Mouse (Mus musculus) spleen, postnatal 10 days (tissue): Measurements from ENCODE around the gene Sox30.
A peak's percentile ranks its signal among the peaks of the same experiment; 100 is the strongest.

Experiments used
- DNase-seq, 2 experiments: peaks; one replicate each; pipeline ENCODE4 v3.0.0; 2021 to 2022; ENCODE audit warnings: low spot score in 2 of 2

The Sox30 gene

GRCm38 (mm10) chr11:46055896-46056769 is 76.0 kb downstream of the Sox30 start, which contains the start of gene Adam19:
Gene Adam19, plus strand, starts transcription at chr11:46055992.
- DNase-seq, result peak; percentile 58 to 69

GRCm38 (mm10) chr11:46056770-46057411 is 76.8 kb downstream of the Sox30 start:
- DNase-seq, result no peak

- DNase-seq, result no peak
Measured at GRCm38 (mm10) chr11:46058011-46058410, 77.9 kb downstream of the Sox30 start.

- DNase-seq, result no peak
Measured at GRCm38 (mm10) chr11:46058916-46059315, 78.8 kb downstream of the Sox30 start.

DNA sequence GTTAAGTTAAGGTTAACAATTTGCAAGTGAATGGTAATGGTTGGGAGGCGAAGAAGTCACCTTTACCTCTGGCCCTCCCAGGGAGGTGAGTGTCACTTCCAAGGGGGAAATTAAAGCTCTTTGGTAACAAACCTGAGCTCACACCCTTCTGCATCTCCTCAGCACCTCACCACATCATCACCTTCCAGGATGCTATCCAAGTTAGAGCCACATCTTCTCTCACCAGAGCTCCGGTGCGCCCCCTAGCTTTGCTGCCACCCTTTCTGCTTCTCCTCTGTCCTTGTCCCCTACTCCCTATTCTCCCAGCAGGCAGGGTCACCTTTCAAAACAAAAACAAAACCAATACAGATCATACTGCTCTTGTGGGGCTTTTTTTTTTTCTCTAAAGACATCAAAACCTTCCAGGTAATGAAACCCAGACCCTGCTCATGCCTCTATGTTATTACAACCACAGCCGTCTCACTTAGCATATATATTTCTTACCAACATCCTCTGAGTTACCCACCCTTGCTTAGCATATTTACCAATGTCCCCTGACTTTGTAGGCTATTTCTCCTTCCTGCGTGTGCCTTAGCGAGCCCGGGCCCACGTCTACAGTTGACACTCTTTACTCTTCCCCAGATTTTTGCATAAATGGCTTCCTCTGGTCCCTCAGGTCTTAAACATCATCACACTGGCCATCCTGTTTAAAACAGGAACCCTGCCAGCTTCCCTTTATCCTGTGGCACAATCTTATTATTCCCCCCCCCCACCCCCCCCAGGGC is 80.0 kb downstream of the Sox30 start:
- DNase-seq, result peak in 1 of 2 experiments; percentile 60

DNA sequence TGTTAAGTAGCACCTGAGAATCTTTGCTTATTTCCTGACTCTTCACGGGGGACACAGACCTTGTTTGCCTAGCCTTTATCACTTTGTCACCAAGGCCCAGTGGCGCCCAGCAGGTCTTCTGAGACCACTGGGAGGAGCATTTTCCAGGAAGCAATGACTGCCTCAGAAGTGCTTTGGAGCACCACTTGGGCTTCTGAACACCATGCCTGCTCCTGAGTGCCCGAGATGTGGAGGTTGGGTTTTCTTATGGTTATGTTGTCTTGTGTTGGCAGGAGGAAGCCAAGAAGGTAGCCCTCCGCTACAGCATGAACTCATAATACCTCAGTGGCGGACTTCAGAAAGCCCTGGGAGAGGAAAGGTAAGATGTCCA is 80.5 kb downstream of the Sox30 start:
- DNase-seq, result no peak

- no peak for DNase-seq
Measured at GRCm38 (mm10) chr11:46061776-46062445, 81.8 kb downstream of the Sox30 start.

- DNase-seq, result no peak
Measured at GRCm38 (mm10) chr11:46062569-46062968, 82.5 kb downstream of the Sox30 start.

GRCm38 (mm10) chr11:46062993-46063731 is 83.1 kb downstream of the Sox30 start:
- DNase-seq, result peak in 1 of 2 experiments; percentile 47

DNA sequence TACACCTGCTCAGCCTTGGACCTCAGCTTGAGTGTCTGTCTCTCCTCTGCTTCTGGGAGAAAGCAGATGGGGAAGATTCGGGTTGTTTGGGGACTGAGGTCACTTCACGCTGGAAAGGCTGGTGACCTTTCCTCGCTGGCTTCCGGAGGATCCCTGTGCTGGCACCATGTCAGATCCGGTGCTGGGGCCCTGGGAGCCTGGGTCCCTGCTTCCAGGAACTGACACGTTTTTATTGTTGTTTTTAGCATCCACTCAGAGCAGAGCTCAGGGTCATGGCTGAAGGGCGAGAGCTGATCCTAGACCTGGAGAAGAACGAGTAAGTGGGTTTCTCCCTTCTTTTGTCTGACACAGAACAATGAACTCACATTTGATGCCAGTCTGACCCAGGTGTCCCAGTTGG is 84.7 kb downstream of the Sox30 start:
- DNase-seq, result no peak

DNA sequence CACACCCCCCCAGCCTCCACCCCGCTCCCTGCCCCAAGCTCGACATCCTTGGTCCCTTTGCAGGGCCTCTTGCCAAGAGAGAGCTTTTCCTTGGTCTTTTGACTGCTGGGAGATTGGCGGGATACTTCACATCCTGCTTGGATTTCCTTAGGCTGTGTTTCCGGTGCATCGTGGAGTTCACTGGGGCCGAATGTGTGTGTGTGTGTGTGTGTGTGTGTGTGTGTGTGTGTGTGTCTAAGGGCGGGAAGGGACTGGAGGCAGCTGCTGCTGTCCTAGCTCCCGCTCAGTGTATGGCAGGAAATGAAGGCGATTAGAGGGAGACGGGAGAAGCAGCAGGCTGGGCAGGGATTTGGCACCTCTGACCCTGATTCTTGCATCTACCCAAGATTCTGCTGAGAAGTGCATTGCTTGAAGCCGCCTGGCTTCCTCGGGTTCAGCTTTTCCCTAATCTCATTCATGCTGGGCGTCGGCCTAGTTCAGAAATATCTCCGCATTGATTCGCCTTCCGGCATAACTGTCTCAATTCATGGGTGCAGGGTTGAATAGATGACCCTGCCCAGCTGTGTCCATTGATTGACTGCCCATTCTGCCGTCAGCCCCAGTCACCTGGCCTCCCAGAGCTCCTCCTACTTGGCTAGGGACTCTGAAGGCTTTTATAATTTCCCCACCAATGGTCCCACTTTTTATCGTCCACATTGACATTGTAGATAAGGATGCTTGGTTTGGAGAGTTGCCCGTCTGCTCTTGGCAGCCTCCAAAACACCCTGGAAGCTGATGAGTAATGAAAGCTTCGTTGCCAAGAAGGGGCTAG is 85.3 kb downstream of the Sox30 start:
- DNase-seq, result no peak
